29 mouse cellular contexts compared by ENCODE assay signal in genomic region chr13:81329762-81330161, GRCm38 (mm10).
DNase-seq lines count a peak whose midpoint lies in the region; ATAC-seq and TF ChIP-seq lines count a peak whose summit lies in the region.
"Had no signal": no experiment of that assay in that cellular context is flagged by ENCODE, and none has a peak within 500 bp of the region (broad histone marks: within the 10 kb centered on the region; RNA-seq: fewer than 3 reads in every experiment).

No protein-coding gene starts in this region.

- H3K4me3 ChIP-seq in kidney, embryonic 15.5 days (replicated peaks): no peak overlapping the region
- no peak overlapping the region for H3K4me3 ChIP-seq in liver, embryonic 12.5 days
- H3K4me3 ChIP-seq in liver, embryonic 11.5 days (ENCODE audit: low read depth, low read length): no peak overlapping the region
- no peak overlapping the region for H3K4me3 ChIP-seq in liver, embryonic 15.5 days (replicated peaks)
- no peak overlapping the region for H3K4me3 ChIP-seq in liver, postnatal 0 days (ENCODE audit: low read depth, low read length)
- H3K4me3 ChIP-seq in forebrain, embryonic 14.5 days (ENCODE audit: low read depth, low read length): no peak overlapping the region
- H3K4me3 ChIP-seq: embryonic facial prominence, embryonic 13.5 days; embryonic facial prominence, embryonic 15.5 days; erythroblast, embryonic 14.5 days; forebrain, embryonic 10.5 days; forebrain, embryonic 12.5 days; forebrain, embryonic 15.5 days had no signal

- TF ChIP-seq EP300 in liver, postnatal 0 days (IDR thresholded peaks at IDR 0.05; ENCODE audit: low read depth): peak; percentile 90

- no peak for ATAC-seq in kidney, embryonic 15.5 days (replicated peaks; ENCODE audit: low FRiP score)
- ATAC-seq in liver, embryonic 12.5 days: 0 out of 2 replicates have a peak, but pooled peaks have one; percentile 40
- no peak for ATAC-seq in liver, embryonic 11.5 days (replicated peaks; ENCODE audit: low FRiP score)
- ATAC-seq in liver, embryonic 15.5 days (ENCODE audit: insufficient read depth): peak; percentile 69
- ATAC-seq in liver, postnatal 0 days: peak; percentile 84
- no peak for ATAC-seq in forebrain, embryonic 14.5 days
- ATAC-seq: CD4-positive, CD25-positive, alpha-beta regulatory T cell, adult 4 months; forebrain, embryonic 15.5 days; Patski had no signal

- no peaks in the 10 kb centered on the region for H3K27me3 ChIP-seq in kidney, embryonic 15.5 days
- H3K27me3 ChIP-seq in liver, embryonic 12.5 days (replicated peaks): no peaks in the 10 kb centered on the region
- no peaks in the 10 kb centered on the region for H3K27me3 ChIP-seq in liver, embryonic 11.5 days (replicated peaks; ENCODE audit: control insufficient read depth, insufficient read depth, low read length)
- no peaks in the 10 kb centered on the region for H3K27me3 ChIP-seq in liver, embryonic 15.5 days
- no peaks in the 10 kb centered on the region for H3K27me3 ChIP-seq in liver, postnatal 0 days (ENCODE audit: insufficient read depth, low read length)
- H3K27me3 ChIP-seq in forebrain, embryonic 14.5 days (replicated peaks; ENCODE audit: control insufficient read depth, insufficient read depth, low read length): no peaks in the 10 kb centered on the region
- H3K27me3 ChIP-seq: CH12.LX; embryonic facial prominence, embryonic 13.5 days; embryonic facial prominence, embryonic 15.5 days; forebrain, embryonic 12.5 days; forebrain, embryonic 15.5 days had no signal

- H3K9ac ChIP-seq in kidney, embryonic 15.5 days: no peak overlapping the region
- H3K9ac ChIP-seq in liver, embryonic 12.5 days: no peak overlapping the region
- H3K9ac ChIP-seq in liver, embryonic 11.5 days (ENCODE audit: low read depth, low read length): no peak overlapping the region
- no peak overlapping the region for H3K9ac ChIP-seq in liver, embryonic 15.5 days
- H3K9ac ChIP-seq in liver, postnatal 0 days (replicated peaks): no peak overlapping the region
- H3K9ac ChIP-seq in forebrain, embryonic 14.5 days (ENCODE audit: low read length): no peak overlapping the region
- H3K9ac ChIP-seq: embryonic facial prominence, embryonic 13.5 days; embryonic facial prominence, embryonic 15.5 days; forebrain, embryonic 12.5 days; forebrain, embryonic 15.5 days had no signal

- peaks cover 8% of the 10 kb centered on the region; the same call in 1 of the 2 replicates for H3K4me1 ChIP-seq in kidney, embryonic 15.5 days
- H3K4me1 ChIP-seq in liver, embryonic 12.5 days: no peaks in the 10 kb centered on the region
- H3K4me1 ChIP-seq in liver, embryonic 11.5 days (replicated peaks; ENCODE audit: control insufficient read depth, insufficient read depth, low read length): peaks cover 4% of the 10 kb centered on the region; the same call in 1 of the 2 replicates
- peaks cover 6% of the 10 kb centered on the region; the same call in 1 of the 2 replicates for H3K4me1 ChIP-seq in liver, embryonic 15.5 days (replicated peaks)
- peaks cover 2% of the 10 kb centered on the region; the same call in 1 of the 2 replicates for H3K4me1 ChIP-seq in liver, postnatal 0 days (ENCODE audit: insufficient read depth)
- H3K4me1 ChIP-seq in forebrain, embryonic 14.5 days (ENCODE audit: control insufficient read depth, insufficient read depth, low read length): no peaks in the 10 kb centered on the region
- H3K4me1 ChIP-seq: embryonic facial prominence, embryonic 13.5 days; embryonic facial prominence, embryonic 15.5 days; forebrain, embryonic 10.5 days; forebrain, embryonic 12.5 days; forebrain, embryonic 15.5 days had no signal

- 84% methylated on average over 5 of the region's 5 CpGs for WGBS in kidney, embryonic 15.5 days
- WGBS in liver, embryonic 12.5 days (ENCODE audit: insufficient replicate concordance): 51% methylated on average over 5 of the region's 5 CpGs
- WGBS in liver, embryonic 11.5 days: 72% methylated on average over 5 of the region's 5 CpGs
- 51% methylated on average over 5 of the region's 5 CpGs for WGBS in liver, embryonic 15.5 days (ENCODE audit: insufficient replicate concordance)
- WGBS in liver, postnatal 0 days (ENCODE audit: insufficient replicate concordance): 44% methylated on average over 5 of the region's 5 CpGs
- 90% methylated on average over 5 of the region's 5 CpGs for WGBS in forebrain, embryonic 14.5 days

- peak; percentile 13 for DNase-seq in kidney, adult 9 months
- DNase-seq in liver, embryonic 11.5 days (ENCODE audit: low spot score): no peak
- peak; percentile 55 for DNase-seq in liver, postnatal 0 days
- DNase-seq in thymus, postnatal 10 days (ENCODE audit: low spot score in 2 of 2): no peak
- no peak for DNase-seq in forebrain, embryonic 14.5 days (ENCODE audit: low spot score)
- DNase-seq: adrenal gland, adult 2 months; adrenal gland, postnatal 10 days; adrenal gland, postnatal 25 days; B cell, adult 2 months; cerebellum, adult 11 months; cerebellum, adult 18-20 months; cerebellum, adult 8-10 months; cerebellum, adult 9-11 months; cerebellum, postnatal 14 days; cerebellum, postnatal 36 days; embryo, embryonic 11 days had no signal

- no peaks in the 10 kb centered on the region for H3K9me3 ChIP-seq in kidney, embryonic 15.5 days (replicated peaks)
- no peaks in the 10 kb centered on the region for H3K9me3 ChIP-seq in liver, embryonic 12.5 days (replicated peaks)
- no peaks in the 10 kb centered on the region for H3K9me3 ChIP-seq in liver, embryonic 11.5 days (ENCODE audit: control insufficient read depth, low read length)
- no peaks in the 10 kb centered on the region for H3K9me3 ChIP-seq in liver, embryonic 15.5 days (replicated peaks)
- H3K9me3 ChIP-seq in liver, postnatal 0 days (ENCODE audit: low read length): no peaks in the 10 kb centered on the region
- H3K9me3 ChIP-seq in forebrain, embryonic 14.5 days (replicated peaks; ENCODE audit: control insufficient read depth, low read length): no peaks in the 10 kb centered on the region
- H3K9me3 ChIP-seq: embryonic facial prominence, embryonic 13.5 days; embryonic facial prominence, embryonic 15.5 days; forebrain, embryonic 10.5 days; forebrain, embryonic 12.5 days; forebrain, embryonic 15.5 days; G1E had no signal

- H3K4me2 ChIP-seq in kidney, embryonic 15.5 days: no peak overlapping the region
- H3K4me2 ChIP-seq in liver, embryonic 12.5 days: no peak overlapping the region
- no peak overlapping the region for H3K4me2 ChIP-seq in liver, embryonic 11.5 days
- no peak overlapping the region for H3K4me2 ChIP-seq in liver, embryonic 15.5 days
- no peak overlapping the region for H3K4me2 ChIP-seq in liver, postnatal 0 days (ENCODE audit: low read depth, low read length)
- no peak overlapping the region for H3K4me2 ChIP-seq in forebrain, embryonic 14.5 days (ENCODE audit: low read length)
- H3K4me2 ChIP-seq: embryonic facial prominence, embryonic 13.5 days; embryonic facial prominence, embryonic 15.5 days; forebrain, embryonic 12.5 days; forebrain, embryonic 15.5 days had no signal

- no peak for TF ChIP-seq CTCF in liver, postnatal 0 days (IDR thresholded peaks at IDR 0.05; ENCODE audit: low read depth)

- no peak overlapping the region for H3K27ac ChIP-seq in kidney, embryonic 15.5 days
- H3K27ac ChIP-seq in liver, embryonic 12.5 days: no peak overlapping the region
- no peak overlapping the region for H3K27ac ChIP-seq in liver, embryonic 11.5 days (ENCODE audit: low read depth, low read length)
- no peak overlapping the region for H3K27ac ChIP-seq in liver, embryonic 15.5 days (replicated peaks)
- H3K27ac ChIP-seq in liver, postnatal 0 days (ENCODE audit: low read depth): peak overlapping the region; percentile 79
- no peak overlapping the region for H3K27ac ChIP-seq in forebrain, embryonic 14.5 days (ENCODE audit: low read depth, low read length)
- H3K27ac ChIP-seq: embryonic facial prominence, embryonic 13.5 days; embryonic facial prominence, embryonic 15.5 days; forebrain, embryonic 10.5 days; forebrain, embryonic 12.5 days; forebrain, embryonic 15.5 days had no signal

- H3K36me3 ChIP-seq in kidney, embryonic 15.5 days: no peaks in the 10 kb centered on the region
- H3K36me3 ChIP-seq in liver, embryonic 12.5 days: no peaks in the 10 kb centered on the region
- H3K36me3 ChIP-seq in liver, embryonic 11.5 days (ENCODE audit: control insufficient read depth, insufficient read depth, low read length): no peaks in the 10 kb centered on the region
- H3K36me3 ChIP-seq in liver, embryonic 15.5 days (replicated peaks): no peaks in the 10 kb centered on the region
- no peaks in the 10 kb centered on the region for H3K36me3 ChIP-seq in liver, postnatal 0 days (replicated peaks; ENCODE audit: insufficient read depth, low read length)
- no peaks in the 10 kb centered on the region for H3K36me3 ChIP-seq in forebrain, embryonic 14.5 days (ENCODE audit: control insufficient read depth, insufficient read depth, low read length)
- H3K36me3 ChIP-seq: embryonic facial prominence, embryonic 13.5 days; embryonic facial prominence, embryonic 15.5 days; forebrain, embryonic 10.5 days; forebrain, embryonic 15.5 days; G1E had no signal

Comparison
In these comparisons a context has a peak if more than half of its experiments do, and no peak if none do; other contexts are left out.
1. DNase-seq: peak in kidney, adult 9 months (single experiment) and liver, postnatal 0 days (single experiment); none in liver, embryonic 11.5 days (single experiment), thymus, postnatal 10 days (0 of 2) and forebrain, embryonic 14.5 days (single experiment).
2. ATAC-seq: peak in liver, embryonic 12.5 days (single experiment), liver, embryonic 15.5 days (single experiment) and liver, postnatal 0 days (single experiment); none in kidney, embryonic 15.5 days (single experiment), liver, embryonic 11.5 days (single experiment) and forebrain, embryonic 14.5 days (single experiment).